Mouse (Mus musculus) erythroblast, embryonic 14.5 days (primary cell): Measurements from ENCODE around the gene Iqgap1.

Experiments
- GATA1 ChIP-seq: IDR thresholded peaks from 2 replicates; pipeline ENCODE4 v1.6.1; 2012; ENCODE audit warnings: low read length, inconsistent platforms, mixed read lengths
- TAL1 ChIP-seq: IDR thresholded peaks from 3 replicates; pipeline ENCODE4 v1.6.1; 2012; ENCODE audit warnings: low read length, inconsistent platforms, mixed read lengths

DNA sequence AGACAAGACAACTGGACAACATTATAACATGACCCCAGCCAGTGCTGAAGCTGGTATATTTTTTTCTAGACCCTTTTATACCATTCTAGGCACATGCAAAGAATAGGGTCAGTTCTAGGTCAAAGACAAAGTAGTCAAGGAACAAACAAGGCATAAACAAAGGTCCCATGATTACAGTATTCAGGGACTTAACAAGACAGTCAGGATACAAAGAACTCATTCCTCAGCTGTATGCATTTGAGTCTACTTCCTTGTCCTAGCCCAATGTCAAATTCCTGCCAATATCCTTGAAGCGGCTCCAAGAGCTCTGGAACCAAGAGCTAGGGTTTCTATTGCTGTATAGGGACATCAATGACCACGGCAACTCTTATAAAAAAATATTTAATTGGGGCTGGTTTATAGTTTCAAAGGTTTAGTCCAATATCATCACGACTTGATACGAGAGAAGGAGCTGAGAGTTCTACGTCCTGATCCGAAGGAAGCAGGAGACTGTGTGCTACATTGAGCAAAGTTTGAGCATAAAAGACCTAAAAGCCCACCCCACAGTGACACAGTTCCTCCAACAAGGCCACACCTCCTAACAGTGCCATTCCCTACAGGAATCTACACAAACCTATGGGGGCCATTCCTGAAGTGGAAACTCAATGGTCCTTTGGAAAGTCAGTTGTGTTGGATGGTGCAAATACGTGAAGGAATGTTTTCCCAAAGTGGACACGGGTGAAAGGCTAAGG, 18.3 kb upstream of the Iqgap1 start:
- TF ChIP-seq GATA1, result no peak
- no peak for TF ChIP-seq TAL1
